Mouse (Mus musculus) T-cell, adult 66 days (primary cell): Measurements from ENCODE around the gene Nat8l. TPM values are rescaled to one million over a fixed set of nuclear protein-coding genes. Genes with fewer than 3 reads are reported as not detected.

Experiments
- total RNA-seq, 2 experiments: library from RNA; stranded (reverse); gene quantifications; 3 replicates in 1 of 2; 4 replicates in 1 of 2; pipeline ENCODE4 v1.2.4; 2023

The Nat8l gene
- under 1 TPM in 1 of 2 experiments, not detected in 1; 0.12 TPM for total RNA-seq

GRCm38 (mm10) chr5:33995843-33996693 lies at the start of gene Nat8l:
Gene Nat8l, plus strand, starts transcription at chr5:33995984.

GRCm38 (mm10) chr5:33983309-33984121 lies 12.3 kb upstream of the Nat8l start, which contains the start of gene Gm1673:
Gene Gm1673, plus strand, starts transcription at chr5:33983433.

Other genes starting within 250 kb of the Nat8l start
- gene Letm1, start 213.2 kb upstream of the Nat8l start, total RNA-seq: 10 to 100 TPM; 75.7 to 89.3 TPM
- 10 to 100 TPM; 22.2 to 34.5 TPM for gene Nsd2, start 175.3 kb upstream of the Nat8l start, total RNA-seq
- 10 to 100 TPM; 33.4 to 33.8 TPM for gene Nelfa, start 59.6 kb upstream of the Nat8l start, total RNA-seq
- not detected for gene Gm1673, start 12.6 kb upstream of the Nat8l start, total RNA-seq
- 1 to 10 TPM in 1 of 2 experiments, under 1 TPM in 1; 0.82 to 1.2 TPM for gene Poln, start 173.5 kb downstream of the Nat8l start, total RNA-seq
- 10 to 100 TPM; 55.3 to 57.4 TPM for gene Haus3, start 173.5 kb downstream of the Nat8l start, total RNA-seq
- 100 to 1,000 TPM; 100 to 105 TPM for gene Mxd4, start 191.7 kb downstream of the Nat8l start, total RNA-seq